Mouse (Mus musculus) hindbrain, embryonic 13.5 days (tissue): ENCODE results near the gene Mpnd. TPM values are rescaled to one million over a fixed set of nuclear protein-coding genes. Genes with fewer than 3 reads are reported as not detected.

Source experiments
- ATAC-seq: fragments of 200-750 bp; cut with Nextera tagmentation; 2 replicates; pipeline ENCODE4 v1.8.0; 2017; ENCODE audit warnings: moderate TSS enrichment; ENCODE audit not compliant: low FRiP score
- H3K27ac ChIP-seq: fragments of 300-500 bp; sonication (generic); 2 replicates; pipeline ENCODE4 v1.5.1; 2015; ENCODE audit warnings: inconsistent platforms, mild to moderate bottlenecking, moderate library complexity
- H3K27me3 ChIP-seq: fragments of 300-500 bp; sonication (generic); 2 replicates; pipeline ENCODE4 v1.6.1; 2015; ENCODE audit warnings: mild to moderate bottlenecking, inconsistent platforms
- H3K36me3 ChIP-seq: fragments of 300-500 bp; sonication (generic); 2 replicates; pipeline ENCODE4 v1.6.1; 2015; ENCODE audit warnings: mild to moderate bottlenecking, inconsistent platforms
- H3K4me1 ChIP-seq: fragments of 300-500 bp; sonication (generic); replicated peaks from 2 replicates; pipeline ENCODE4 v1.6.1; 2015; ENCODE audit warnings: inconsistent platforms
- H3K4me2 ChIP-seq: fragments of 300-500 bp; sonication (generic); 2 replicates; pipeline ENCODE4 v1.6.1; 2015; ENCODE audit warnings: inconsistent platforms, mild to moderate bottlenecking, moderate library complexity
- H3K4me3 ChIP-seq: fragments of 300-500 bp; sonication (generic); 2 replicates; pipeline ENCODE4 v1.5.1; 2015; ENCODE audit warnings: mild to moderate bottlenecking, inconsistent platforms
- H3K9ac ChIP-seq: fragments of 300-500 bp; sonication (generic); 2 replicates; pipeline ENCODE4 v1.6.1; 2015; ENCODE audit warnings: mild to moderate bottlenecking, inconsistent platforms
- H3K9me3 ChIP-seq: fragments of 300-500 bp; sonication (generic); 2 replicates; pipeline ENCODE4 v1.6.1; 2016; ENCODE audit warnings: inconsistent platforms
- WGBS: fragments of 180-500 bp; shearing (Covaris S2); methylation state at CpG from one replicate; pipeline ENCODE4 v1.1.7; 2015; 5-methylcytosine and 5-hydroxymethylcytosine counted together
- polyA plus RNA-seq: library from polyadenylated mRNA; unstranded; fragments of >200 nt; fragmentation: Nextera tagmentation; extraction: Ambion mirVana; gene quantifications from 2 replicates; pipeline ENCODE4 v1.2.1, GENCODE M21; 2015

Mpnd gene
- polyA plus RNA-seq, 1 experiment from 2014 or later = 163 TPM

DNA sequence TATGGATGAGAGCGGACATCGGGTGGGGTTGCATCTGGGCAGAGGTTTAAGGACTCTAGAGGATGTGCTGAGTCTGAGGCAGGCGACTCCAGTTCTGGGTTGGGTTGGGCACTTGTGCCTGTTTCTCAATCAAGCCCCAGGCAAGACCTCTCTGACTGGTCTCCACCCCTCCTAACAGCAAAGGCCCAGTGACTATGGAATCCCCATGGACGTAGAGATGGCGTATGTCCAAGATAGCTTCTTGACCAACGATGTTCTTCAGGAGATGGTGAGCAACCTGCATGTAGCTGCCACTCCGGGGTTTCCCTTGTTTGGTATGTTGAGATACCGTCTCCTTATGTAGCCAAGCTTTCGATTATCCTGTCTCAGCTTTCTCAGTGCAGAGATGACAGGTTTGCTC is 9.8 kb downstream of the Mpnd start:
- Histone ChIP-seq H3K9me3 (no peaks in the 10 kb centered on the region), H3K4me3 (no peak overlapping the region), H3K36me3 (peaks cover 92% of the 10 kb centered on the region), H3K9ac (no peak overlapping the region), H3K27ac (no peak overlapping the region), H3K27me3 (no peaks in the 10 kb centered on the region), H3K4me2 (no peak overlapping the region), H3K4me1 (peaks cover 28% of the 10 kb centered on the region)
- 93% methylated on average over 9 of the region's 9 CpGs for WGBS
- ATAC-seq = no peak

DNA sequence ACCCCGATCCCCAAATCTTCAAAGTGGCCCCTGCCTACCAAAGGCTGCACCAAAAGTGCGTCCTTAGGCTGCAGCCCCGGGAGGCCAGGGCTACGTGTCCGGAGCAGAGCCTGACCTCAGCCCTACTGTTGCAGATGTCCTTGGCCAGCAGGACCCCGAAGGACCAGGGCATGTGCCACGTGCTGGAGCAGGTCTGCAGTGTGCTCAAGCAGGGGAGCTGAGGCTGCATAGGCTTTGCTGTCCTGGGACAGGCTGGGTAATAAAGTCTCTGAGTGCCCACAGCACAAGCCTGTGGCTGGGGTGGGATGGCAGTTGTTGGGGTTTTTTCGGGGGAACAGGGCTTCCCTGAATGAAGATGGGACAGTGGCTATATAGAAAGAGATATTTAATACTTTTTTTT is 10.9 kb downstream of the Mpnd start:
- Histone ChIP-seq H3K9me3 (no peaks in the 10 kb centered on the region), H3K27me3 (no peaks in the 10 kb centered on the region), H3K4me3 (no peak overlapping the region), H3K9ac (no peak overlapping the region), H3K27ac (no peak overlapping the region), H3K36me3 (peaks cover 90% of the 10 kb centered on the region), H3K4me1 (peaks cover 28% of the 10 kb centered on the region), H3K4me2 (no peak overlapping the region)
- ATAC-seq = no peak
- 86% methylated on average over 8 of the region's 8 CpGs for WGBS

DNA sequence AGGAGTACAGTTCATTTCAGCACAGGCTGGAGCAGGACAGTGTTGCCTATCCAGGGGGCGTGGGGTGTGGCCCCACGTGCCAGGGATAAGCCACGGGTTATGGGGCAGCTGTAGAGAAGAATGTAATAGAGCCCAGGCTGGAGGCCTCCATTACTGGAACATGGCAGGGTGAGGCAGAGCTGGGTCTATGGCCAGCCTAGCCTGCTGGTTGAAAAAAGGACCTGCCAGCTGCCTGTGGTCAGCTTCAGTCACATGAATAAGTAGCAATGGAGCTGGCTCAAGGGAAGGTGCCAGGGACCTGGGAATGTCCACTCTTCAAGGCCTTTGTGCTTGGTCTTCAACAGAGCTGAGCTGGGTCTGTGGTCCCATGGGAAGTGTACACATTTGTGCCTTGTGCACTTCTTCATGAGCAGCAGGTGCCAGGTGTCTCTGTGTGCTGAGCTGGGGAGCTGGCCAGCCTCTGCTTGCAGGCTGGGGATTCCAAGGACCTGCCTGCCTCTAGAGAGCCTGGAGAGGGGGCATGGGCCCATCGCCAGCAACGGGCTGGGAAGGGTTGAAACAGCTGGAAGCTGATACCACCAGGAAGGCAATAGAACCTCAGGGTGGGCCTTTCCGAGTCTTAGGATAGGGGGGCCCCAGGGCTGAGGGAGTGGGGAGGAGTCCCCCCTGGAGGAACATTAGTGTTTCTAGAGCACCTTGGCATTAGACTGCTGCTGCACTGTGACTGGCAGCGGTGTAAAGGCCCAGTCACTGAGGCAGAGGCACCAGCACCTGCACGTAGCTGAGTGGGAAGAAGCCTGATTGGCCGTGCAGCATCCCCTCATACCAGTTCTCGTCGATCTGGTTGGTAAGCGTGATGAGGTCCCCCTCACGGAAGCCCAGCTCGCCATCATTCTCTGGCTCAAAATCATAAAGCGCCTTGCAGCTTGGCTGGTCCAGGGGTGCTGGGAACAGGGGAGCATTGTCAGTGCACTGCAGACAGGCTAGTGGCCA is 11.6 kb downstream of the Mpnd start:
- no peaks in the 10 kb centered on the region for H3K9me3 ChIP-seq
- 86% methylated on average over 15 of the region's 15 CpGs for WGBS
- no peak overlapping the region for H3K9ac ChIP-seq
- no peak overlapping the region for H3K4me3 ChIP-seq
- H3K4me1 ChIP-seq = peaks cover 28% of the 10 kb centered on the region
- H3K36me3 ChIP-seq = peaks cover 82% of the 10 kb centered on the region
- H3K27ac ChIP-seq = peak overlapping the region; percentile 40
- no peak for ATAC-seq
- H3K27me3 ChIP-seq = no peaks in the 10 kb centered on the region
- H3K4me2 ChIP-seq = no peak overlapping the region

DNA sequence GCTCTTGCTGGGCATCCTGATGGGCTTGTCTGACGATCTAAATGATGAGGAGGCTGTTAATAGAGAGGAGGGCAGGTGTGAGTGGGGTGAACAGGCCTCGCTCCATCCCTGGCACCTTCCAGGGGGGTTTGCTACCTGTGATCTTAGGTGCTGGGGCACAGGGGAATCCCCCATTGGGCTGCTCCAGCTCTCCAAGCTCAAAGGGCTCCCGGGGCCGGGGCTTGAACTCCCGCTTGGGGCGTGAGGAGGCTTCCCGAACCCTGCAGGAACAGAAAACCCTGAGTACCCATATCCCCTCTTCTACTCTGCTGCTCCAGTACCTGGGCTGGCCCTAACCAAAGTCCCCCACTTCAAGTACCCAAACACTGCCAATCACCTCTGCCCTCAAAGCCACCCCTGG is 12.3 kb downstream of the Mpnd start:
- peak overlapping the region; percentile 35; the same call in 1 of the 2 replicates for H3K27ac ChIP-seq

DNA sequence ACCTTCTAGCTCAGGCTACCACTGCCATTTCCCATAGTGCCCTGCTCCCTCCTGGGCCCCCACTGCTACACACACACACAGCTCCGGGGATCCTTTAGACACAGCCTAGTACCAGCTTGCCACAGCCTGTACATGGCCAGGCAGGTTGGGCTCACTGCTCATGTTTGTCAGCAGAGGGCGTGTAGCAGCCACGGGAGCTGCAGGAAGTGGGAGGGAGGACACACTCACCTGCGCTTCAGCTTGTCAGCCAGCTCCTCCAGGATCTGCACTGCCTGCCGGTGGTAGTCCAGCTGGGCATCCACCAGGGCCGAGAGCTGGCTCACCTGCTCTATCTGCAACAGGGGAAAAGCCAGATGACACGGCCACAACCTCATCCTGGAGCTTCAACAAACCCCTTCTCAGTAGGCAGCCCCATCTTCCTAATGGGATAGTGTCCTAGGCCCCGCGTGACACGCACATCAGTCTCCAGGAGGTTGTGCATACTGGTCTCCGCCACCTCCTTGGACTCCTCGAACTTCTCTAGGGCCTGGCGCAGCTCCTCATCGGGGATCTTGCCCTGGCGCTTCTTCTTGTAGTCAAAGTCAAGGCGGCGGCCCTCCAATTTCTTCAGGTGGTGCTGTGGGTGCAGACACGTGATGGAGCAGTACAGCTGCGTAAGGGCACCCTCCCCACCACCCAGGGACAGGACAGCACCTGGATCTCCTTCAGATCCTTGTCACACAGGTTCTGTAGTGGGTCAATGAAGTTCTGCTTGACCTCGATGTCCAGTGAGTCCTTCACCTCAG is 13.0 kb downstream of the Mpnd start:
- no peak overlapping the region for H3K4me3 ChIP-seq
- WGBS = 76% methylated on average over 20 of the region's 20 CpGs
- no peak overlapping the region for H3K9ac ChIP-seq
- ATAC-seq = peak; percentile 5
- peaks cover 38% of the 10 kb centered on the region for H3K4me1 ChIP-seq
- peak overlapping the region; percentile 35; the same call in 1 of the 2 replicates for H3K27ac ChIP-seq
- H3K36me3 ChIP-seq = peaks cover 70% of the 10 kb centered on the region
- no peaks in the 10 kb centered on the region for H3K9me3 ChIP-seq
- no peaks in the 10 kb centered on the region for H3K27me3 ChIP-seq
- no peak overlapping the region for H3K4me2 ChIP-seq

More for the DNA sequence above, 12.3 kb downstream of the Mpnd start:
- Histone ChIP-seq H3K27me3 (no peaks in the 10 kb centered on the region), H3K4me2 (no peak overlapping the region), H3K4me3 (no peak overlapping the region), H3K36me3 (peaks cover 77% of the 10 kb centered on the region), H3K9me3 (no peaks in the 10 kb centered on the region), H3K9ac (no peak overlapping the region), H3K4me1 (peaks cover 31% of the 10 kb centered on the region)
- no peak for ATAC-seq
- WGBS = 91% methylated on average over 7 of the region's 7 CpGs

DNA sequence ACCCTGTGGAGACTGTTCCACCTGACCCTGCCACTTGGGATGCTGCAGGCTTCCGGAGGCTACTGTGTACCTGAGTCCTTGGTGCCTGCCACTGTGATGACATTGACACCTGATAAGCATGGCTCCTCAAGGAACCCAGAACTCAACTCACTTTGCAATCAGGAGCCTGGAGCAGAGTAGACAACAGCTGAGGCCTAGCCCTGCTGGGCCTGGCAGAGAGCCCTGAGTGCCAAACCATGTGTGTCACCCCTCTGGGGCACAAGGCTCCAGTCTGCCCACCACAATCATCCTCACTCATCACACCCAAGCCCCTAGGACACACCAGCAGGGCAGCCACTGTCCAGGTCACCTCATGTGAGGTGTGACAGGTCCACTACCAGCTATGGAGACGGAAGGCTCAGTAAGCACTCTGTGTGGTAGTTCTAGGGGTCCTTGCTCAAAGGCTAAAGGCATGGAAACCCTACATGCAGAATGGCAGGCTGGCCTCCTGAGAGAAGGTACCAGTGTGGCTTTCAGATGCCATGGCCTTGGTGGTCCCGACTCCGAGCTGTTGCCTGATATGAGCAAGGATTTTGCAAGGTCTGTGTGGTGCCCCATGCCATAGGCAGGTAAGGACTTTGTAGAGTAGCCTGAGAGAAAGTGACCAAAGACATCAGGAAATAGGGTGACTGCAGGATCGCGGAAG is 15.0 kb downstream of the Mpnd start:
- Histone ChIP-seq H3K4me3 (no peak overlapping the region), H3K27ac (peak overlapping the region; percentile 56), H3K4me2 (no peak overlapping the region), H3K27me3 (no peaks in the 10 kb centered on the region), H3K9me3 (no peaks in the 10 kb centered on the region), H3K4me1 (peaks cover 49% of the 10 kb centered on the region), H3K9ac (no peak overlapping the region), H3K36me3 (peaks cover 59% of the 10 kb centered on the region)
- 95% methylated on average over 6 of the region's 6 CpGs for WGBS
- ATAC-seq = 0 out of 2 replicates have a peak, but pooled peaks have one; percentile 8

DNA sequence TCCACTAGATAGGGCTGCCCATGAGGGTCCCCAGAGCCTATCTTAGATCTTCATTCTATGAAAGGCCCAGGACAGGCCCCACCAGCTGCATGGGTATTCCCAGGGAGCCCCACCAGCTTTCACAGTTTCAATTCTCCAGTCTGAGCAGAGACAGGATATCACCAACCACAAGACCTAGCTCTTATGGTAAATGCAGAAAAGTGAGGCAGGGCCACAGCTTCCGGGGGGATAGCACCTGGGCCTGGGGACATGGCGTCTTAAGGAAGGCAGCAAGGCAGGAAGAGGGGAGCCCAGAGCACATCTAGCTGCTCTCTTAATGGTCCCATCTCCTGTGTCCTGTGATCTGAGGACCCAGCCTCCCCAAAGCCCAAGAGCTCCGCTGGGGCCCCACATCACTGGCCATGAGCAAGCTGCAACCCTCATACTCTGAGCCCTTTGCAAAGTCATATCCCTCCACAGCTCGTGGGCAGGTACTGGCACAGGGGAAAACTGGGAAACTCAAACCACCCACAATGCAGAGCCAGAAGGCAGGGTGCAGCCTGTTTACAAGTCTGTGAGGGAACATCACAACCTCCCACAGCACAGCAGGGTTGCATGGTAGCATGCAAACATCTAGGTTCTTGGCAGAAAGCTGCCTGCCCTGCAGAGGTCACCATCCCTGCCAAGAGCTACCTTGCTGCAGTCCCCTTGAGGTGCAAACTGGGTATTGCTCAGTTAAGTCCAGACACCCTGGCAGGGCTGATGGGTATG is 15.8 kb downstream of the Mpnd start:
- no peaks in the 10 kb centered on the region for H3K27me3 ChIP-seq
- peak overlapping the region; percentile 44; the same call in 1 of the 2 replicates for H3K9ac ChIP-seq
- peaks cover 51% of the 10 kb centered on the region for H3K36me3 ChIP-seq
- 85% methylated on average over 4 of the region's 4 CpGs for WGBS
- peaks cover 49% of the 10 kb centered on the region for H3K4me1 ChIP-seq
- H3K27ac ChIP-seq = peak overlapping the region; percentile 56
- no peak overlapping the region for H3K4me3 ChIP-seq
- H3K9me3 ChIP-seq = no peaks in the 10 kb centered on the region
- no peak overlapping the region for H3K4me2 ChIP-seq
- no peak for ATAC-seq

DNA sequence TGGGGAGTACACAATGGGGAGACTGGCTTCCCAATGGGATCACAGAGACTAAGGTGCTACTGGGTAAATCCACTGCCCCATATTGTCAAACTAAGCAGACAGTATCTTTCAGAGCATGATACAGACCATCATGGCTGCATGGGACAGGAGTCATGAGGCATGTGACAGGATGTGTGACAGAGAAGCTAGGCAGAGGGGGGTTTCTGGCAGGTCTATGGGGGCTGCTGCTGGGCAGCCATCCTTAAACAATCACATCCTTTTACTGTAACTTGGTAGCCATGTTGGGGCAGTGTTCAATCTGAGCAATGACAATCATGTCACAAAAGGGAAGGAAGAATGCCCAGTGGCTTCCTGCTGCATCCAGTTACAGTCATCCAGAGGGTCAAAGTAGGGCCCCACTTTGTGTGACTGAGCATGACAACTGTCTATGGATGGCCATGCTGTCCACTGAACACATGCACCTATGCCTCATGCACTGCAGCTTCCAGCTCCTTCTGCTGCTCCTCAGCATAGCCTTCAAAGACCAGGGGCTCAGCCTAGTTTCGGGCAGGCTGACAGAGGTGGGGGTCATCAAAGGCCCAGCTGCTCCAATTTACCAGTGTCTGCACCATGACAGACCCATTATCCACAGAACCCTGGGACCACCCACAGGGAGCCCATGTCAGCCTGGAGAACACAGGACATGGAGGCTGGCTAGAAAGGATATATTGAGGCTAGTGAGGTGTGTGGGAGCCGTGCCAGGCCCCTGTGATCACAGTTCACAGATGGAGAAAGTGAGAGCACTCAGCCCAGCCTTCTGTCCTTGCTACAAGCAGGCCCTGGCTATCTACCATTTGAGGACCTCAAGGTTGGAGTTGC is 16.8 kb downstream of the Mpnd start:
- H3K4me2 ChIP-seq = no peak overlapping the region
- 54% methylated on average over 2 of the region's 2 CpGs for WGBS
- H3K27ac ChIP-seq = peak overlapping the region; percentile 56
- ATAC-seq = no peak
- no peak overlapping the region for H3K4me3 ChIP-seq
- H3K9me3 ChIP-seq = no peaks in the 10 kb centered on the region
- H3K27me3 ChIP-seq = no peaks in the 10 kb centered on the region
- H3K9ac ChIP-seq = peak overlapping the region; percentile 44; the same call in 1 of the 2 replicates
- peaks cover 45% of the 10 kb centered on the region for H3K36me3 ChIP-seq
- H3K4me1 ChIP-seq = peaks cover 55% of the 10 kb centered on the region

DNA sequence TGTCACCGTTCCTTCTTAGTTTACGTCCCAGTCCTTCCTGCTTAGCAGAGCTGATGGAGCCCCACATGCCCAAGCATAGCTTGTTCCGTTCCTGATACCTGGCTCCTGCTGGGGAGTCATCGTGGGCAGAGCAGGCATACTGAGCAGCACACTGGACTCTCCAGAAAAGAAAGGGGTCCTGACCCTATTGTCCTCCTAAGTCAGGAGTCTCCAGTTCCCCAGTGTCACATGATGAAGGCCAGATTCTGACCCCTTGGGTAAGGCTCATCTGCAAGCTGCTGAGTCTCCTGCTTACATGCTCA is 17.4 kb downstream of the Mpnd start:
- Histone ChIP-seq H3K36me3 (peaks cover 44% of the 10 kb centered on the region), H3K4me1 (peaks cover 57% of the 10 kb centered on the region), H3K9ac (peak overlapping the region; percentile 44; the same call in 1 of the 2 replicates), H3K27me3 (no peaks in the 10 kb centered on the region), H3K9me3 (no peaks in the 10 kb centered on the region), H3K27ac (peak overlapping the region; percentile 56), H3K4me2 (no peak overlapping the region), H3K4me3 (no peak overlapping the region)
- no peak for ATAC-seq
- WGBS = 67% methylated on average over 4 of the region's 4 CpGs

DNA sequence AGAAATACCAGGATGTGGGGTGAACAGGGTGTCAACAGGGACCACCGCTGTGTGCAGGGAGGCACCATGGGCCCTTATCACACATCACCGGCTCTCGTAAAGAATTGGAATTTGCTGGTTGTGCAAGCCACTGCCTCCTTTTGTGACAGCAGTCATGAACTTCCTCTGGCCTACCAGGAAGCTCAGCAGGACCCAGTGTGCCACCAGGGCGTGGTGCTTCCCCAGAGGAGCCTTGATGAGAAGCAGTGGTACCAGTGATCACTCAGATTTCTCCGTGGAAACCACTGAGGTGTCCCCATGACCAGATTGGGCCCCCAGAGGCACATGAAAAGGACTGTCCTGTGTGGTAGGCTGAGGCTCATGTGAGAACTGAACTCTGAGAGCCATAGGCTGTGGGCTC is 17.9 kb downstream of the Mpnd start:
- 88% methylated on average over 5 of the region's 5 CpGs for WGBS
- peaks cover 44% of the 10 kb centered on the region for H3K36me3 ChIP-seq
- no peak overlapping the region for H3K4me2 ChIP-seq
- no peaks in the 10 kb centered on the region for H3K27me3 ChIP-seq
- H3K9ac ChIP-seq = peak overlapping the region; percentile 44; the same call in 1 of the 2 replicates
- H3K27ac ChIP-seq = peak overlapping the region; percentile 56; the same call in 1 of the 2 replicates
- no peaks in the 10 kb centered on the region for H3K9me3 ChIP-seq
- H3K4me3 ChIP-seq = no peak overlapping the region
- peaks cover 60% of the 10 kb centered on the region for H3K4me1 ChIP-seq
- no peak for ATAC-seq

DNA sequence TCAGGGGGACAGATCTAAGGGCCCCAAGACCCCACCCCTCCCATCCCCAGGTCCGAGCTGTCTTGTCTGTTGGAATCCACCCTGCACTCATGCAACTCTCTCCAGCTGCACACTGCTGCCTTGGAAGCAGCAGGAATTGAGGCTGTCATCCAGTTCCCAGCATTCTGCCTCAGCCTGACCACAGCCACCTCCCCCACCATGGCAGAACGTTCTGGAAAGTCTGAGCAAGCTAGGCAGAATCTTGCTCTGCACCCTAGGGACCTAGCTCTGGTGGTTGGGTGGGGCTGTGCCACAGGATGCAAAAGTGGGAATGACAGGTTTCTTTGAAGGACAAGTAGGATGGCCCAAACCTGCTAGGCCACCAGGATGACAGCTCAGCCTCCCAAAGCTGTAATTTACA is 19.0 kb downstream of the Mpnd start:
- H3K27ac ChIP-seq = no peak overlapping the region

More for the DNA sequence above, 19.0 kb downstream of the Mpnd start:
- 76% methylated on average over 2 of the region's 2 CpGs for WGBS
- H3K4me2 ChIP-seq = no peak overlapping the region
- no peak overlapping the region for H3K9ac ChIP-seq
- H3K36me3 ChIP-seq = peaks cover 44% of the 10 kb centered on the region
- H3K4me1 ChIP-seq = peaks cover 62% of the 10 kb centered on the region
- H3K9me3 ChIP-seq = no peaks in the 10 kb centered on the region
- H3K4me3 ChIP-seq = no peak overlapping the region
- ATAC-seq = no peak
- no peaks in the 10 kb centered on the region for H3K27me3 ChIP-seq
